Mouse (Mus musculus) bone marrow, adult 2 months (tissue): ENCODE results near the gene Iqcg. TPM values are rescaled to one million over a fixed set of nuclear protein-coding genes. Genes with fewer than 3 reads are reported as not detected.

Experiments
- H3K27ac ChIP-seq: fragments of 200-500 bp; 2 replicates; pipeline ENCODE4 v1.5.1; 2012; ENCODE audit warnings: low read depth, mild to moderate bottlenecking, control low read depth, inconsistent platforms, low read length; ENCODE audit not compliant: control insufficient read depth, poor library complexity, insufficient read depth
- H3K4me1 ChIP-seq: fragments of 200-500 bp; 2 replicates; pipeline ENCODE4 v1.6.1; 2011; ENCODE audit warnings: low read length; ENCODE audit not compliant: control insufficient read depth, insufficient read depth
- H3K4me3 ChIP-seq: fragments of 200-500 bp; replicated peaks from 2 replicates; pipeline ENCODE3; 2011; ENCODE audit warnings: mild to moderate bottlenecking, low read depth, low read length, control low read depth; ENCODE audit not compliant: control insufficient read depth
- CTCF ChIP-seq: fragments of 200-500 bp; IDR thresholded peaks from 2 replicates; pipeline ENCODE4 v1.5.1; 2011; ENCODE audit warnings: low read length, control low read depth; ENCODE audit not compliant: control insufficient read depth, insufficient read depth
- POLR2A ChIP-seq: fragments of 200-500 bp; IDR thresholded peaks from 2 replicates; pipeline ENCODE4 v1.6.1; 2011; ENCODE audit warnings: low read depth, mild to moderate bottlenecking, control low read depth, low read length, borderline replicate concordance; ENCODE audit not compliant: control insufficient read depth
- WGBS: fragments of 180-500 bp; shearing (Covaris S2); methylation state at CpG from one replicate; pipeline ENCODE4 v1.1.7; 2018; 5-methylcytosine and 5-hydroxymethylcytosine counted together
- polyA plus RNA-seq: library from polyadenylated mRNA; stranded (reverse); fragments of >200 nt; gene quantifications from 2 replicates; pipeline ENCODE4 v1.2.4, GENCODE M21; 2011; ENCODE audit warnings: low replicate concordance; ENCODE audit not compliant: missing spikeins, insufficient read depth, insufficient read length

Gene Iqcg
- polyA plus RNA-seq, 1 experiment: 1.8 TPM

DNA sequence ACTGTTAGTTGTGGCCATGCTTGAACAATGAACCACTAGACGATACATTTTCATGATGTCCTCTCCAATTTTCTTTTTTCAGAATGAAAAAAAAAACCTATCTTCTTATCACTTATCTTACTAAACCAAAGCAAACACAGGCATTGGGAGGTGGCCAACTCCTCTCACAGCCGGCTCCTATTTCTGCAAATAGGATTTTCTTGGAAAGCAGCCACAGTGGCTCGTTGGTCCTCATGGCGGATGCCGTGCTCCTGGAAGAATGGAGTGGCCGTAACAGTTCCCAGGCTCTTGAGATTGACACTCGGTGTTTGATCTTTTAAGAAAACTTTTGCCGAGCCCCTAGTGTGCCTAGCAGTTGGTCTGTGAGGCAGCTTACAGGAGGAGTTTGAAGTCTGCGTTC is 50.8 kb downstream of the Iqcg start:
- Histone ChIP-seq H3K27ac (no peak overlapping the region), H3K4me3 (no peak overlapping the region), H3K4me1 (no peaks in the 10 kb centered on the region)
- WGBS: 70% methylated on average over 9 of the region's 9 CpGs
- TF ChIP-seq POLR2A: no peak

DNA sequence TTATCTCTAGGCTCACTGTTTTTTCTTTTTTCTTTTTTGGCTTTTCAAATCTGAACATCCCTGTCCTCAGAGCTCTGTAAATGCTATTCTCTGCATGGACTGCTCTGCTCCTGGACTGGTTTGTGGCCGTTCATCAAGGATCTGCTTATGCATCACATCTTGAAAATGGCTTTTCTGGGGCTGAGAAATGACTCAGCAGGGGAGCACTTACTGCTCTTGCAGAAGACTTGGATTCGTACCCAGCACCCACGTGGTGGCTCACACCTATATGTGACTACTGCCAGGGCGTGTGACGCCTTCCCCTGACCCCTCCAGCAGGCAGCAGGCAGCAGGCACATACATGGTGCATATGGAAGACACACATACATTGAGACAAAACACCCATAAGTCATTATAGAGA is 63.9 kb downstream of the Iqcg start:
- Histone ChIP-seq H3K27ac (no peak overlapping the region), H3K4me1 (no peaks in the 10 kb centered on the region; the same call in 1 of the 2 replicates), H3K4me3 (no peak overlapping the region)
- TF ChIP-seq POLR2A: no peak
- TF ChIP-seq CTCF: no peak
- 91% methylated on average over 5 of the region's 5 CpGs for WGBS

DNA sequence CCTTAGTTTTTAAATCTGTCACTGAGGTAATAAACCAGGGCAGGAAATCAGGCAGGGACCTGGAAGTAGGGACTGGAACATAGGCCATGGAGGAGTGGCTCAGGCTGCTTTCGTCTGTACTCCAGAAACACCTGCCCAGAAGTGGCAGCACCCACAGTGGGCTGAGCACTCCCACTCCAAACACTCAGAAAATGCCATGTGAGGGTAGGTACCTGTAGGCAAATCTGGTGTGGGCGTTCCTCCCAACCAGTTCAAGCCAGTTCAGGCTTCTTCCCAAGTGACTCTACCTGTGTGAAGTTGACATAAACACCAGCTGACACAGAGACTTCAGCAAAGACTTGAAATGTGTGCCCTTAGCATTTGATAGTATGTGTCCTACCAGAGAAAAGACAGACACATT is 71.4 kb downstream of the Iqcg start:
- WGBS: 93% methylated on average over 2 of the region's 2 CpGs
- Histone ChIP-seq H3K27ac (no peak overlapping the region), H3K4me1 (no peaks in the 10 kb centered on the region), H3K4me3 (no peak overlapping the region)
- no peak for TF ChIP-seq CTCF
- TF ChIP-seq POLR2A: no peak

DNA sequence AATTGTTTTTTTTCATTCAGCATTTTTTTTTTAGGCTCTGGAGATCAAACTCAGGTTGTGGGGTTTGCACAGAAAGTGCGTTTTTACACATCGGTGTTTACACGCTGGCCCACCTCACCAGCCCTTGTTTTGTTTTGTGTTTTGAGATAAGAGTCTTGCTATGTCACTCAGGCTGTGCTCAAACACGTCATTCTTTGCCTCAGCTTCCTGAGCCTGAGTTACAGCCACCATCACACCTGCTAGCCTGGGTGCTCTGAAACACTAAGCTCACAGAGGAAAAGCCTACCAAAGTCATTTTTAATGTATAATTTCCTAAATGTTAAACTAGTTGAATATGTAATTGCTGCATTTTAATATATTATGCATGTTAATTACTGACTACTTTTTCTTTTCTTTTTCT is 74.6 kb downstream of the Iqcg start:
- 78% methylated on average over 4 of the region's 4 CpGs for WGBS
- H3K27ac ChIP-seq: no peak overlapping the region
- no peaks in the 10 kb centered on the region for H3K4me1 ChIP-seq
- TF ChIP-seq POLR2A (no peak), CTCF (no peak)
- no peak overlapping the region for H3K4me3 ChIP-seq

DNA sequence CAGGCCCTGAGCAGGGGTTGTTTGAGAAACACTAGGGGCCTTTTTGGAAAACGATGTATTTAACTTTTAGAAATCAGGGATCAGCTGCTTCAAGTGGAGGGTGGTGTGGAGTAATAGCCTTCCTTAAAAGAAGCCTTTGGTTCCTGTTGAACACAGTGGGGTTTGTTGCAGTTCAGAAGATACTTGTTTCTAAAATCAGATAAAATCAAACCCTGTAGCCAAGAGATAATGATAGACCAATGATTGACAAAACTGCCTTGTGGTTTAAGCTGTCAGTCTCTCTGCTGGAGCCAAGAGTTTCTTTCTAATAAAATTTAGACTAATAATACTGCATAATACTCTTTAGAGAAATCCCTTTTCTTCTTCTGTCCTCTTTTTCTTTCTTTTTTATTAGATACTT is 75.8 kb downstream of the Iqcg start:
- Histone ChIP-seq H3K4me1 (no peaks in the 10 kb centered on the region), H3K4me3 (no peak overlapping the region), H3K27ac (no peak overlapping the region)
- 81% methylated on average over 1 of the region's 1 CpGs for WGBS
- TF ChIP-seq POLR2A (no peak), CTCF (no peak)

DNA sequence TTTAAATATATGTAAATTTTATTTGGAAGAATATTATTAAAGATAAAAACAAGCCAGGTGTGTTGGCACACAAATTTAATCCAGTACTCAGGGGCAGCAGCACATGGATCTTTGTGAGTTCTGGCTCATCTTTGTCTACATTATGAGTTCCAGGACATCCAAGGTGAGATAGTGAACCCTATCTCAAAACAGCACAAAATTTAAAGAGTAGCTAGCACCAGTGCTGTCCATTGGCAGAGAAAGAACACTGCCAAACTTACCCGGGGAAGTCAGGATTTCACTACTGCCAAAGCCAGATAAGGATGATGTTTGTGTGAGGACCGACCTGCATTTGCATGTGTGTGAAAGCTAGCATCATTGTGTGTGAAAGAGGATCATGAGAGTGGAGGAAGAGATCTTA is 83.0 kb downstream of the Iqcg start:
- no peak for TF ChIP-seq POLR2A
- TF ChIP-seq CTCF: no peak
- Histone ChIP-seq H3K27ac (no peak overlapping the region), H3K4me1 (no peaks in the 10 kb centered on the region), H3K4me3 (no peak overlapping the region)
- WGBS: 47% methylated on average over 2 of the region's 2 CpGs

DNA sequence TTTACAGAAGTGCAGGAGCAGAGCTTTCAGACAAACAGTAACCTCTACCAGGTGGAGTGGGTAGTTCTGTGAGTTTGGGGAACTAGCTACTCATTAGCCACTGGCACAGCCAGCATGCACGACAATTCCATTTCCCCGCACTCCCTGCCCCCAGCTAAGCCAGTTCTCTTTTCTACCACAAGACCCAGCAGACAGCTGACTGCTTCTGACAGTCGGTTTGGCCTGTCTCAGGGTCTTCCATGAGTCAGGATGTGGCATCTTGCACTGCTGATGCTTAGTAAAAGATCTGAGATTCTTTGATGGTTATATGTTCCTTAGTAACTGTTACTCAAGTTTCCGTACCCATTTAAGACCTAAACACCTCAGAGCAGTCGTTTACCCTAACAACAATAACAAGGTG is 83.5 kb downstream of the Iqcg start:
- Histone ChIP-seq H3K4me3 (no peak overlapping the region), H3K4me1 (no peaks in the 10 kb centered on the region), H3K27ac (no peak overlapping the region)
- WGBS: 34% methylated on average over 5 of the region's 5 CpGs
- TF ChIP-seq POLR2A: no peak
- no peak for TF ChIP-seq CTCF

Other genes with a start within 250 kb of the Iqcg start
- gene Smbd1, start 245.7 kb downstream of the Iqcg start, polyA plus RNA-seq: not detected in 2 replicates
- gene Fyttd1, start 178.7 kb downstream of the Iqcg start, polyA plus RNA-seq: 7.2 and 12.0 TPM in 2 replicates
- gene Rubcn, start 178.5 kb downstream of the Iqcg start, polyA plus RNA-seq: 12.8 and 25.8 TPM in 2 replicates
- 6.2 and 13.0 TPM in 2 replicates for gene Lrch3, start 142.1 kb downstream of the Iqcg start, polyA plus RNA-seq
- gene Rpl35a, start 235 bp upstream of the Iqcg start, polyA plus RNA-seq: 942 and 1,406 TPM in 2 replicates
- 2.4 and 3.3 TPM in 2 replicates for gene Lmln, start 6.3 kb upstream of the Iqcg start, polyA plus RNA-seq
- 3.7 and 5.6 TPM in 2 replicates for gene Osbpl11, start 128.9 kb upstream of the Iqcg start, polyA plus RNA-seq
- 14.0 and 22.3 TPM in 2 replicates for gene Snx4, start 195.2 kb upstream of the Iqcg start, polyA plus RNA-seq